Mouse (Mus musculus) bone marrow macrophage, adult 2 months (primary cell): ENCODE results near the gene Gimd1.

Experiments used
- CTCF ChIP-seq: IDR thresholded peaks from 2 replicates; pipeline ENCODE4 v1.5.1; 2012; ENCODE audit warnings: low read depth, mild to moderate bottlenecking, low read length, moderate library complexity
- POLR2A ChIP-seq: IDR thresholded peaks from 2 replicates; pipeline ENCODE4 v1.6.1; 2012; ENCODE audit warnings: mild to moderate bottlenecking, low read depth, low read length, borderline replicate concordance

GRCm38 (mm10) chr3:132628741-132629140 is 879 bp upstream of the Gimd1 start:
- TF ChIP-seq CTCF (no peak), POLR2A (no peak)
